1 mouse cellular context compared by ENCODE assay signal in the genomic region with DNA sequence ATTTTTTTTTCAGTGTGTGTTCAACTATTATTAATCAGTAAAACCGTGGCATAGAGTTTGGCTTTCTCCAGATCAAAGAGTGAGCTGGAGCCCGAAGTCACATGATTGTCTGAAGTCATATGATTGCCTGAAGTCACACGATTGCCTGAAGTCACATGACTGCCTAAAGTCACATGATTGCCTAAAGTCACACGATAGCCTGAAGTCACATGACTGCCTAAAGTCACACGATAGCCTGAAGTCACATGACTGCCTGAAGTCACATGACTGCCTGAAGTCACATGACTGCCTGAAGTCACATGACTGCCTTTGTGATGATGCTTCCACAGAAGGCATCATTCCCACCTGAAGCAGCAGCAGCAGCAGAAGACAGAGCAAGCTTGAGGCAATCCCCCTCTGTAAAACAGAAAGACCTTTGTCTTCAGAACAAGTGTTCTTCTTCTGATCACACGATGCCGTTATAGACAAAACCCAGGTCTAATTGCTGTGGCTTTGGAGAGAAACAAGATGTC.
TF ChIP-seq lines count a peak whose summit lies in the region.

No protein-coding gene starts in this region.

TF ChIP-seq in CH12.LX, 34 proteins besides CTCF, POLR2A, EP300 and RAD21 (continued from another document):
- TF ChIP-seq USF1 (IDR thresholded peaks at IDR 0.05; ENCODE audit: low read depth, low read length) (peak; percentile 75), USF2 (conservative IDR thresholded peaks at IDR 0.05; ENCODE audit: low read depth, low read length) (peak; percentile 92), JUND (conservative IDR thresholded peaks at IDR 0.05; ENCODE audit: low read depth, low read length) (no peak), BHLHE40 (IDR thresholded peaks at IDR 0.05; ENCODE audit: low read depth, low read length) (peak; percentile 71; the same call in 1 of the 2 replicates), MAX (IDR thresholded peaks at IDR 0.05; ENCODE audit: low read length) (no peak), SMC3 (IDR thresholded peaks at IDR 0.05; ENCODE audit: low read depth, low read length) (no peak), JUN (IDR thresholded peaks at IDR 0.05; ENCODE audit: insufficient read depth, low read depth, low read length) (no peak), NELFE (IDR thresholded peaks at IDR 0.05; ENCODE audit: low read depth, low read length) (no peak), ZC3H11A (IDR thresholded peaks at IDR 0.05; ENCODE audit: low read depth, low read length) (no peak), RCOR1 (conservative IDR thresholded peaks at IDR 0.05; ENCODE audit: low read depth, low read length) (no peak), KAT2A (IDR thresholded peaks at IDR 0.05; ENCODE audit: insufficient replicate concordance, low read length) (no peak), UBTF (IDR thresholded peaks at IDR 0.05; ENCODE audit: low read depth, low read length) (no peak), ZNF384 (IDR thresholded peaks at IDR 0.05; ENCODE audit: low read depth, low read length) (no peak)
